Mouse (Mus musculus): ENCODE data around the gene Otop1. TPM values are rescaled to one million over a fixed set of nuclear protein-coding genes. Genes with fewer than 3 reads are reported as not detected.
A peak's percentile ranks its signal among the peaks of the same experiment; 100 is the strongest.

Otop1 gene
- 0.14 TPM in 1 of 2 replicates, not detected in the other for polyA plus RNA-seq (2014; fragmentation: Nextera tagmentation; extraction: Ambion mirVana)

DNA sequence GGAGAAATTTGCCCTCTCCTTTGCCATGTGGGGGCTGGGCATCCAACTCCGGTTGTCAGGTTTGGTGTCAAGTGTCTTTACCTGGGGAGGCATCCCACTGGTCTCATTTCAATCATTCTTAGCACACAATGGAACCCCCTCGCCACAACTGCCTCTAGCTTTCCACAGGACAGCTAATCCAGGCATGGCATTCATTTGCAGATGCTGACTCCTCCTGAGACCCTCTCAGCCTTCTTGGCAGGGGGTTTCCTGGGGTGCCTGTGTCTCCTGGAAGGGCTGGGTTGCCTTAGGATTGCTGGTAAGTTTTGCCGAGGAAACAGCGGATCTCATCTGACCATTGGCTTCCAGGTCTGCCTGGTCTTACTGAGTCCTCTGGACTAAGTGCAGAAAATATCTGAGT is at the start of gene Otop1:
TSS of gene Otop1 (plus strand) at position 202 of the 400 bp plus-strand sequence.
- H3K9ac ChIP-seq (ENCODE audit: low read depth, low read length), result no peak within 1 kb of the TSS

DNA sequence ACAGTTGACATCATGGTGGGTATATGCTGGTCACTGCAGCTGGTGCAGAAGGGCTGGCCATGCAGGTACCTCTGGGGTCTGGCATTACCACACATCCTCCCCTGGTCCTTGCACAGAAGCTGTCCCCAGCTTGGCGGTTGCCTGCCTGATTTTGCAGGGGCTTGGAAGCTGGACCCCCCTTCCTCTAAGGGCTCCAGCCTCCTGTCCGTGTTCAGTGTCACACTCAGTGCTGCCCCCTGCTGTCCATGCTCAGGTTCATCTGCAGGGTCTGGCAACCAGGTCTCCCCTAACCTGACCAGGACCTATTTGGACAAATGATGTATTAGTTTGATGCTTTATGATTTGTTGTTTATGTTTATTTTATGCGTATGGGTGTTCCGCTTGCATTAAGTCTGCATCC is 40.4 kb upstream of the Otop1 start:
- Histone ChIP-seq H3K36me3 (ENCODE audit: control insufficient read depth, insufficient read depth, low read length) (peaks cover 3% of the 10 kb centered on the region; the same call in 1 of the 2 replicates), H3K4me2 (replicated peaks; ENCODE audit: low read depth, low read length) (no peak overlapping the region), H3K27ac (ENCODE audit: low read depth, low read length) (no peak overlapping the region), H3K9me3 (ENCODE audit: control insufficient read depth, low read length) (no peaks in the 10 kb centered on the region), H3K27me3 (ENCODE audit: control insufficient read depth, insufficient read depth, low read length) (no peaks in the 10 kb centered on the region; the same call in 1 of the 2 replicates), H3K4me1 (replicated peaks; ENCODE audit: control insufficient read depth, insufficient read depth, low read length) (no peaks in the 10 kb centered on the region), H3K9ac (ENCODE audit: low read depth, low read length) (no peak overlapping the region), H3K4me3 (ENCODE audit: low read depth, low read length) (no peak overlapping the region)
- 68% methylated on average over 4 of the region's 4 CpGs for WGBS
- ATAC-seq (ENCODE audit: low FRiP score), result no peak
- DNase-seq (ENCODE audit: low spot score), result peak; percentile 71

More for the DNA sequence above, at the start of gene Otop1:
- 1% methylated on average over 4 of the region's 4 CpGs for WGBS
- no peak for ATAC-seq (ENCODE audit: low FRiP score)
- no peak for DNase-seq (ENCODE audit: low spot score)
- Histone ChIP-seq H3K36me3 (ENCODE audit: control insufficient read depth, insufficient read depth, low read length) (no peaks in the 10 kb centered on the region), H3K4me2 (replicated peaks; ENCODE audit: low read depth, low read length) (peak within 1 kb of the TSS; percentile 42), H3K4me3 (ENCODE audit: low read depth, low read length) (peak within 1 kb of the TSS; percentile 30; the same call in 1 of the 2 replicates), H3K4me1 (replicated peaks; ENCODE audit: control insufficient read depth, insufficient read depth, low read length) (peaks cover 11% of the 10 kb centered on the region), H3K27ac (ENCODE audit: low read depth, low read length) (no peak within 1 kb of the TSS), H3K27me3 (ENCODE audit: control insufficient read depth, insufficient read depth, low read length) (peaks cover 53% of the 10 kb centered on the region), H3K9me3 (ENCODE audit: control insufficient read depth, low read length) (no peaks in the 10 kb centered on the region)

GRCm38 (mm10) chr5:38236627-38237026 is 39.1 kb upstream of the Otop1 start:
- Histone ChIP-seq H3K4me1 (replicated peaks; ENCODE audit: control insufficient read depth, insufficient read depth, low read length) (no peaks in the 10 kb centered on the region; the same call in 1 of the 2 replicates), H3K9ac (ENCODE audit: low read depth, low read length) (no peak overlapping the region), H3K9me3 (ENCODE audit: control insufficient read depth, low read length) (no peaks in the 10 kb centered on the region), H3K4me3 (ENCODE audit: low read depth, low read length) (no peak overlapping the region), H3K27me3 (ENCODE audit: control insufficient read depth, insufficient read depth, low read length) (no peaks in the 10 kb centered on the region; the same call in 1 of the 2 replicates), H3K4me2 (replicated peaks; ENCODE audit: low read depth, low read length) (no peak overlapping the region), H3K36me3 (ENCODE audit: control insufficient read depth, insufficient read depth, low read length) (peaks cover 3% of the 10 kb centered on the region; the same call in 1 of the 2 replicates), H3K27ac (ENCODE audit: low read depth, low read length) (no peak overlapping the region)
- WGBS, result 89% methylated on average over 2 of the region's 2 CpGs
- DNase-seq (ENCODE audit: low spot score), result no peak
- no peak for ATAC-seq (ENCODE audit: low FRiP score)

GRCm38 (mm10) chr5:38240727-38241472 is 34.9 kb upstream of the Otop1 start:
- no peak overlapping the region for H3K4me3 ChIP-seq (ENCODE audit: low read depth, low read length)
- 16% methylated on average over 5 of the region's 5 CpGs for WGBS
- peak overlapping the region; percentile 27; the same call in 1 of the 2 replicates for H3K27ac ChIP-seq (ENCODE audit: low read depth, low read length)
- peak; percentile 84 for ATAC-seq (ENCODE audit: low FRiP score)
- H3K27me3 ChIP-seq (ENCODE audit: control insufficient read depth, insufficient read depth, low read length), result no peaks in the 10 kb centered on the region; the same call in 1 of the 2 replicates
- H3K36me3 ChIP-seq (ENCODE audit: control insufficient read depth, insufficient read depth, low read length), result no peaks in the 10 kb centered on the region
- DNase-seq (ENCODE audit: low spot score), result peak; percentile 47
- no peaks in the 10 kb centered on the region; the same call in 1 of the 2 replicates for H3K4me1 ChIP-seq (replicated peaks; ENCODE audit: control insufficient read depth, insufficient read depth, low read length)
- no peak overlapping the region for H3K4me2 ChIP-seq (replicated peaks; ENCODE audit: low read depth, low read length)
- H3K9ac ChIP-seq (ENCODE audit: low read depth, low read length), result no peak overlapping the region
- no peaks in the 10 kb centered on the region for H3K9me3 ChIP-seq (ENCODE audit: control insufficient read depth, low read length)

GRCm38 (mm10) chr5:38241473-38241834 is 34.3 kb upstream of the Otop1 start:
- DNase-seq (ENCODE audit: low spot score) (peak; percentile 7), ATAC-seq (ENCODE audit: low FRiP score) (peak; percentile 46)
- no peak overlapping the region; the same call in 1 of the 2 replicates for H3K27ac ChIP-seq (ENCODE audit: low read depth, low read length)
- no peak overlapping the region for H3K9ac ChIP-seq (ENCODE audit: low read depth, low read length)
- H3K27me3 ChIP-seq (ENCODE audit: control insufficient read depth, insufficient read depth, low read length), result no peaks in the 10 kb centered on the region; the same call in 1 of the 2 replicates
- H3K4me1 ChIP-seq (replicated peaks; ENCODE audit: control insufficient read depth, insufficient read depth, low read length), result no peaks in the 10 kb centered on the region; the same call in 1 of the 2 replicates
- H3K4me3 ChIP-seq (ENCODE audit: low read depth, low read length), result no peak overlapping the region
- H3K9me3 ChIP-seq (ENCODE audit: control insufficient read depth, low read length), result no peaks in the 10 kb centered on the region
- no peaks in the 10 kb centered on the region for H3K36me3 ChIP-seq (ENCODE audit: control insufficient read depth, insufficient read depth, low read length)
- 78% methylated on average over 3 of the region's 3 CpGs for WGBS
- no peak overlapping the region for H3K4me2 ChIP-seq (replicated peaks; ENCODE audit: low read depth, low read length)

DNA sequence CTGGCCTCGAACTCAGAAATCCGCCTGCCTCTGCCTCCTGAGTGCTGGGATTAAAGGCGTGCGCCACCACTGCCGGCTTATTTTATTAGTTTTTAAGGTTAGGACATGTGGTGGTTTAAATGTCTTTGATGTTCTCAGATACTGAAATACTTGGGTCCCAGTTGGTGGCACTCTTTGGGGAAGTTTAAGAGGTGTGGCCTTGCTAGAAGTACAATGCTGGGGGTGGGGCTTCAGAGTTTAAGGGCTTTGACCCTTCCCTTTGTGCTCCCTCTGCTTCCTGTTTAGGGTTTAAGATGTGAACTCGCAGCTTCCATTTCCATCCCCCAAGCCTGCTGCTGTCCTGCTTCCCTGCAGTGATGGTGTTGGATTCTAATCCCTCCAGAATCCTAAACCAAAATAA is 33.8 kb upstream of the Otop1 start:
- Histone ChIP-seq H3K4me3 (ENCODE audit: low read depth, low read length) (no peak overlapping the region), H3K4me2 (replicated peaks; ENCODE audit: low read depth, low read length) (no peak overlapping the region), H3K36me3 (ENCODE audit: control insufficient read depth, insufficient read depth, low read length) (no peaks in the 10 kb centered on the region), H3K27ac (ENCODE audit: low read depth, low read length) (no peak overlapping the region), H3K4me1 (replicated peaks; ENCODE audit: control insufficient read depth, insufficient read depth, low read length) (no peaks in the 10 kb centered on the region; the same call in 1 of the 2 replicates), H3K9ac (ENCODE audit: low read depth, low read length) (no peak overlapping the region), H3K9me3 (ENCODE audit: control insufficient read depth, low read length) (no peaks in the 10 kb centered on the region), H3K27me3 (ENCODE audit: control insufficient read depth, insufficient read depth, low read length) (no peaks in the 10 kb centered on the region; the same call in 1 of the 2 replicates)
- 87% methylated on average over 6 of the region's 6 CpGs for WGBS
- no peak for ATAC-seq (ENCODE audit: low FRiP score)
- no peak for DNase-seq (ENCODE audit: low spot score)

DNA sequence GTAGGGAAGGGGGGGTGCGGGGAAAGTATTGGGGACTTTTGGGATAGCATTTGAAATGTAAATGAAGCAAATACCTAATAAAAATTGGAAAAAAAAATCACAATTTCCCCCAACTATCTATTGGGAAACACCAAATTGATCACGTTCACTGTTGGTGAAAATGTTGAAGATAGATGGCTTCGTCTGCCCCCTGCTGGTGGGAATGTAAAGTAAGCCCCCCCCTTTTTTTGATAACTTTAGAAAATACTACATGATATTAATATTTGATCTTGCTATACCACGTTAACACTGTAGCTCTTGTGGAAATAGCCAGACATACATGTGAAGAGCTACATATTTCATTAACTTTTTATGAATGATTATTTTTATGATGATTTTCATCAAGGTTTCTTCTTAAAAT is 20.6 kb upstream of the Otop1 start:
- H3K36me3 ChIP-seq (ENCODE audit: control insufficient read depth, insufficient read depth, low read length), result no peaks in the 10 kb centered on the region
- no peaks in the 10 kb centered on the region for H3K27me3 ChIP-seq (ENCODE audit: control insufficient read depth, insufficient read depth, low read length)
- WGBS, result 48% methylated on average over 4 of the region's 4 CpGs
- no peak overlapping the region for H3K4me2 ChIP-seq (replicated peaks; ENCODE audit: low read depth, low read length)
- DNase-seq (ENCODE audit: low spot score), result no peak
- no peak overlapping the region for H3K9ac ChIP-seq (ENCODE audit: low read depth, low read length)
- H3K9me3 ChIP-seq (ENCODE audit: control insufficient read depth, low read length), result no peaks in the 10 kb centered on the region
- ATAC-seq (ENCODE audit: low FRiP score), result no peak
- no peak overlapping the region for H3K27ac ChIP-seq (ENCODE audit: low read depth, low read length)
- no peak overlapping the region for H3K4me3 ChIP-seq (ENCODE audit: low read depth, low read length)
- H3K4me1 ChIP-seq (replicated peaks; ENCODE audit: control insufficient read depth, insufficient read depth, low read length), result no peaks in the 10 kb centered on the region

DNA sequence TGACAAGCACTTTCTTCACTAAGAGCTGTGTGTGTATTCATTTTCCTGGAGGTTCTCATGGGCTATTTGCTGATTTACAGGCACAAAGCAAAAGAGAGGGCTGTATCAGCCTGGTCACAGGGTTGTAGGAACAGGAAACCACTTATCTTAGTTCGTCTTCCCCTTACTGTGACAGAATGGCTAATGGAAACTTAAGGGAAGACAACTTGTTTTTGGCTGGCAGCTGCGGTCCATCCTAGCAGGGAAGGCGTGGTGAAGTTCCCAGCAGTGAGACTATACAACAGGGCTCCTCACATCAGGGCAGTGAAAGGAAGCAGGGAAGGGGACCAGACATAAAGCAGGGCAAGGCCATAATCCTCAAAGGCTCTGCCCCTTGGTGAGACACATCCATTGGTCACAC is 20.1 kb upstream of the Otop1 start:
- Histone ChIP-seq H3K9ac (ENCODE audit: low read depth, low read length) (no peak overlapping the region), H3K9me3 (ENCODE audit: control insufficient read depth, low read length) (no peaks in the 10 kb centered on the region), H3K36me3 (ENCODE audit: control insufficient read depth, insufficient read depth, low read length) (no peaks in the 10 kb centered on the region), H3K27me3 (ENCODE audit: control insufficient read depth, insufficient read depth, low read length) (no peaks in the 10 kb centered on the region), H3K4me2 (replicated peaks; ENCODE audit: low read depth, low read length) (no peak overlapping the region), H3K27ac (ENCODE audit: low read depth, low read length) (no peak overlapping the region), H3K4me1 (replicated peaks; ENCODE audit: control insufficient read depth, insufficient read depth, low read length) (no peaks in the 10 kb centered on the region), H3K4me3 (ENCODE audit: low read depth, low read length) (no peak overlapping the region)
- 86% methylated on average over 3 of the region's 3 CpGs for WGBS
- ATAC-seq (ENCODE audit: low FRiP score) (no peak), DNase-seq (ENCODE audit: low spot score) (no peak)

DNA sequence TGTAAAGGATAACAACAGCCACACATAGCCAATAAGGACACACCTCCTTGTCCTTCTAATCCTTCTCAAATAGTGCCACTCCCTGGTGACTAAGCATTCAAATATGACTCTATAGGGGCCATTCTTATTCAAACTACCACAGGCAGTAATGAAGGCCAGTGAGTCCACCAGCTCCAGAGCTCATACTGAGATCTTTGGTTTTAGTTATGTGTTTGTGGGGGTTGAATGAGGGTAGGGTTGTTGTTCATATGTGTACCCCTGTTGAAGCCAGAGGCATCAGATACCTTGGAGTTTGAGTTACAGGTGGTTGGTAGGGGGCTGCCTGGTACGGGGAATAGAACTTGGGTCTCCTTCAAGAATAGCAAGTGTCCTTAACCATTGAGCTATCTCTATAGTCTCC is 19.2 kb upstream of the Otop1 start:
- no peak overlapping the region for H3K9ac ChIP-seq (ENCODE audit: low read depth, low read length)
- no peaks in the 10 kb centered on the region for H3K27me3 ChIP-seq (ENCODE audit: control insufficient read depth, insufficient read depth, low read length)
- H3K27ac ChIP-seq (ENCODE audit: low read depth, low read length), result no peak overlapping the region
- H3K4me1 ChIP-seq (replicated peaks; ENCODE audit: control insufficient read depth, insufficient read depth, low read length), result no peaks in the 10 kb centered on the region
- H3K4me3 ChIP-seq (ENCODE audit: low read depth, low read length), result no peak overlapping the region
- H3K9me3 ChIP-seq (ENCODE audit: control insufficient read depth, low read length), result no peaks in the 10 kb centered on the region
- WGBS, result 92% methylated on average over 1 of the region's 1 CpGs
- ATAC-seq (ENCODE audit: low FRiP score), result no peak
- no peak overlapping the region for H3K4me2 ChIP-seq (replicated peaks; ENCODE audit: low read depth, low read length)
- DNase-seq (ENCODE audit: low spot score), result no peak
- H3K36me3 ChIP-seq (ENCODE audit: control insufficient read depth, insufficient read depth, low read length), result no peaks in the 10 kb centered on the region
